Mouse (Mus musculus) spleen, adult 2 months (tissue): ENCODE measurements at regions not wholly inside any gene's neighbourhood (a gene's known extent, or its start where the extent isn't known, plus 50 kb on each side); places are given as distances from the start of the nearest gene placed in this dataset.

Experiments used
- CTCF ChIP-seq: fragments of 200-500 bp; IDR thresholded peaks from 2 replicates; pipeline ENCODE4 v1.5.1; 2011; ENCODE audit warnings: mild to moderate bottlenecking, inconsistent platforms; ENCODE audit not compliant: insufficient read depth, insufficient read length, insufficient replicate concordance; ENCODE audit errors: extremely low read depth
- POLR2A ChIP-seq: fragments of 200-500 bp; IDR thresholded peaks from 2 replicates; pipeline ENCODE4 v1.6.1; 2011; ENCODE audit warnings: low read depth, low read length, inconsistent platforms

- TF ChIP-seq CTCF (no peak), POLR2A (no peak)
Measured at GRCm38 (mm10) chr5:53401093-53401492, 64.9 kb upstream of the Rbpj start.
